17 mouse cellular contexts compared by ENCODE assay signal in genomic region chr6:73269374-73269773, GRCm38 (mm10). TPM values are rescaled to one million over a fixed set of nuclear protein-coding genes. Genes with fewer than 3 reads are reported as not detected.
"Had no signal": no experiment of that assay in that cellular context is flagged by ENCODE, and none has a peak within 500 bp of the region (broad histone marks: within the 10 kb centered on the region; RNA-seq: fewer than 3 reads in every experiment).

No protein-coding gene starts in this region.

- H3K27ac ChIP-seq: kidney, embryonic 15.5 days; left cerebral cortex, adult 2 months; limb, embryonic 12.5 days; liver, embryonic 13.5 days; lung, embryonic 15.5 days; macrophage; midbrain, embryonic 15.5 days; neural tube, embryonic 13.5 days; stomach, embryonic 15.5 days had no signal

- DNase-seq: kidney, postnatal 14 days; liver; liver, embryonic 13.5 days; liver, postnatal 0 days; lung, postnatal 14 days; right cerebral cortex, postnatal 14 days; thymus, adult 18-20 months; thymus, postnatal 14 days had no signal

- H3K4me1 ChIP-seq: kidney, embryonic 15.5 days; limb, embryonic 12.5 days; liver, embryonic 13.5 days; lung, embryonic 15.5 days; midbrain, embryonic 15.5 days; neural tube, embryonic 13.5 days; stomach, embryonic 15.5 days had no signal

- H3K9me3 ChIP-seq: kidney, embryonic 15.5 days; limb, embryonic 12.5 days; liver, embryonic 13.5 days; lung, embryonic 15.5 days; midbrain, embryonic 15.5 days; neural tube, embryonic 13.5 days; stomach, embryonic 15.5 days had no signal

- H3K4me3 ChIP-seq: kidney, embryonic 15.5 days; left cerebral cortex, adult 2 months; limb, embryonic 12.5 days; liver, embryonic 13.5 days; lung, embryonic 15.5 days; megakaryocyte, embryonic 14.5 days; midbrain, embryonic 15.5 days; neural tube, embryonic 13.5 days; stomach, embryonic 15.5 days had no signal

- H3K27me3 ChIP-seq: kidney, embryonic 15.5 days; limb, embryonic 12.5 days; liver, embryonic 13.5 days; lung, embryonic 15.5 days; megakaryocyte, embryonic 14.5 days; midbrain, embryonic 15.5 days; neural tube, embryonic 13.5 days; stomach, embryonic 15.5 days had no signal

RNA-seq across cellular contexts. Expression of gene Dnah6, which starts 47.9 kb away (rescaled TPM):
- polyA plus RNA-seq: limb, embryonic 12.5 days; macrophage had no signal
